Mouse (Mus musculus): ENCODE measurements at regions not wholly inside any gene's neighbourhood (a gene's known extent, or its start where the extent isn't known, plus 50 kb on each side); places are given as distances from the start of the nearest gene placed in this dataset.

DNA sequence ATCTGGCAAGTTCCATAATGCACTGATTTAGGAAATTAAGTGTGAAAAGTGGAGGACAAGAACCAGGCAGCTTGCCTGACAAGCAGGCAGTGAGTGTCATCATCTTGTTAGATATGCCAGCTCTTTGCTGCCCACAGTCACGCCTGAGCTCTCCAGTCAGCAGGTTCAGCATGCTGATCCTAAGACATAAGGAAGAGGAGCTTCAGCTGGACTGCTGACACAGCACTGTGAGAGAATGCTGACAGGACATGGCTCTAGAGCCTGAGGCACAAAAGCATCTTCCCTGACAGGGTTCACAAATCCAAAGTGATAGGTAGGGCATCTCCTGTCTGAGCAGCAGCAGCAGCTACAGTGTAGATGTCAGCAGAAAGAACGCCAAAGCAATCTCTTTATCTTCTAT lies 308.9 kb downstream of the Frk start:
- Histone ChIP-seq H3K9me3 (ENCODE audit: control insufficient read depth, low read length) (no peaks in the 10 kb centered on the region), H3K4me3 (ENCODE audit: control insufficient read depth in 1 of 2, insufficient read depth in 1 of 2, low read depth in 1 of 2, low read length in 2 of 2) (no peak overlapping the region), H3K36me3 (ENCODE audit: control insufficient read depth, insufficient read depth, low read length) (no peaks in the 10 kb centered on the region), H3K4me1 (ENCODE audit: control insufficient read depth in 2 of 2, insufficient read depth in 2 of 2, low read length in 2 of 2) (no peaks in the 10 kb centered on the region), H3K9ac (ENCODE audit: low read length) (no peak overlapping the region), H3K4me2 (ENCODE audit: low read length) (no peak overlapping the region), H3K27me3 (ENCODE audit: control insufficient read depth, insufficient read depth, low read length) (no peaks in the 10 kb centered on the region), H3K27ac (replicated peaks in 1 of 2; ENCODE audit: control insufficient read depth in 1 of 2, insufficient read depth in 1 of 2, low read depth in 2 of 2, low read length in 2 of 2) (no peak overlapping the region)
- WGBS, result 34% methylated on average over 2 of the region's 2 CpGs
- no peak for ATAC-seq (ENCODE audit: insufficient number of reproducible peaks, insufficient read depth, low FRiP score, low read depth)

GRCm38 (mm10) chr10:34811131-34811530 lies 327.9 kb downstream of the Frk start:
- ATAC-seq (ENCODE audit: insufficient number of reproducible peaks, insufficient read depth, low FRiP score, low read depth), result no peak
- Histone ChIP-seq H3K36me3 (ENCODE audit: control insufficient read depth, insufficient read depth, low read length) (no peaks in the 10 kb centered on the region), H3K4me1 (ENCODE audit: control insufficient read depth in 2 of 2, insufficient read depth in 2 of 2, low read length in 2 of 2) (no peaks in the 10 kb centered on the region), H3K27me3 (ENCODE audit: control insufficient read depth, insufficient read depth, low read length) (no peaks in the 10 kb centered on the region), H3K9me3 (ENCODE audit: control insufficient read depth, low read length) (no peaks in the 10 kb centered on the region), H3K27ac (replicated peaks in 1 of 2; ENCODE audit: control insufficient read depth in 1 of 2, insufficient read depth in 1 of 2, low read depth in 2 of 2, low read length in 2 of 2) (no peak overlapping the region), H3K4me2 (ENCODE audit: low read length) (no peak overlapping the region), H3K4me3 (ENCODE audit: control insufficient read depth in 1 of 2, insufficient read depth in 1 of 2, low read depth in 1 of 2, low read length in 2 of 2) (no peak overlapping the region), H3K9ac (ENCODE audit: low read length) (no peak overlapping the region)
- 73% methylated on average over 3 of the region's 3 CpGs for WGBS

- no peak overlapping the region for H3K27ac ChIP-seq (replicated peaks in 1 of 2; ENCODE audit: control insufficient read depth in 1 of 2, insufficient read depth in 1 of 2, low read depth in 2 of 2, low read length in 2 of 2)
- H3K9ac ChIP-seq (ENCODE audit: low read length), result no peak overlapping the region
- no peak overlapping the region for H3K4me3 ChIP-seq (ENCODE audit: control insufficient read depth in 1 of 2, insufficient read depth in 1 of 2, low read depth in 1 of 2, low read length in 2 of 2)
- no peaks in the 10 kb centered on the region for H3K36me3 ChIP-seq (ENCODE audit: control insufficient read depth, insufficient read depth, low read length)
- no peaks in the 10 kb centered on the region for H3K27me3 ChIP-seq (ENCODE audit: control insufficient read depth, insufficient read depth, low read length)
- no peaks in the 10 kb centered on the region for H3K4me1 ChIP-seq (ENCODE audit: control insufficient read depth in 2 of 2, insufficient read depth in 2 of 2, low read length in 2 of 2)
- H3K4me2 ChIP-seq (ENCODE audit: low read length), result no peak overlapping the region
- H3K9me3 ChIP-seq (ENCODE audit: control insufficient read depth, low read length), result no peaks in the 10 kb centered on the region
- ATAC-seq (ENCODE audit: insufficient number of reproducible peaks, insufficient read depth, low FRiP score, low read depth), result no peak
Measured at GRCm38 (mm10) chr10:34824121-34824520, 340.9 kb downstream of the Frk start.

- ATAC-seq (ENCODE audit: insufficient number of reproducible peaks, insufficient read depth, low FRiP score, low read depth), result no peak
- Histone ChIP-seq H3K4me2 (ENCODE audit: low read length) (no peak overlapping the region), H3K27ac (replicated peaks in 1 of 2; ENCODE audit: control insufficient read depth in 1 of 2, insufficient read depth in 1 of 2, low read depth in 2 of 2, low read length in 2 of 2) (no peak overlapping the region), H3K9ac (ENCODE audit: low read length) (no peak overlapping the region), H3K4me1 (ENCODE audit: control insufficient read depth in 2 of 2, insufficient read depth in 2 of 2, low read length in 2 of 2) (no peaks in the 10 kb centered on the region), H3K36me3 (ENCODE audit: control insufficient read depth, insufficient read depth, low read length) (no peaks in the 10 kb centered on the region), H3K4me3 (ENCODE audit: control insufficient read depth in 1 of 2, insufficient read depth in 1 of 2, low read depth in 1 of 2, low read length in 2 of 2) (no peak overlapping the region), H3K27me3 (ENCODE audit: control insufficient read depth, insufficient read depth, low read length) (no peaks in the 10 kb centered on the region), H3K9me3 (ENCODE audit: control insufficient read depth, low read length) (no peaks in the 10 kb centered on the region)
- 79% methylated on average over 3 of the region's 3 CpGs for WGBS
Measured at GRCm38 (mm10) chr10:34842015-34842504, 358.9 kb downstream of the Frk start.

DNA sequence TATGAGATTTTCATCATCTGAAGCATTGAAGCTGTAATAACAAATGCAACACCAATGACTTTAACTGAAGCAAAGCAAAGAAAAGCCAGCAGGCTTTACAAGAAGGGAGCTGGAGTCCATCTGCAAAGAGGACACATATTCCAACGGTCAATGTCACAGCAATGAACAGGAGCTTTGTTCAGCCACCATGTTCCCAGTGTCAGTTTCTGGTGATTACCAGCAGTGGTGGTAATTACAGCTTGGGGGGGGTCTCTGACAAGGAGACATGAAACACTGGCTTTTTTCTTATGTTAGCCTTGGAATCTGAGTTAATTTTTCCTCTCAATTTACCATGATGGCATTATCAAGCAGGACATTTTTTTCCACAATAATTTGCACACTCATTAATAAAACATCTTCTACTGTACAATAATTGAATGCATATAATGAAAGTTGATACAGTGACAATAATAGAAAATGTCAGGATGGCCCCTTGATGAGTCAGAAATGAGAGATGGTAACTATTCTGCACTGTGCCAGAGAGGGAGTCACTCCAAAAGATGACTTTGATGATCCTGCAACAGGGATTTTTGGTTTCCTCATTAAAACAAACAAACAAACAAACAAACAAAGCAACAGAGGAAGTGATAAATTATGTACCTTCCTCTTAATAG lies 373.4 kb downstream of the Frk start:
- WGBS, result 79% methylated on average over 1 of the region's 1 CpGs
- Histone ChIP-seq H3K4me1 (ENCODE audit: control insufficient read depth in 2 of 2, insufficient read depth in 2 of 2, low read length in 2 of 2) (no peaks in the 10 kb centered on the region), H3K9ac (ENCODE audit: low read length) (no peak overlapping the region), H3K4me3 (ENCODE audit: control insufficient read depth in 1 of 2, insufficient read depth in 1 of 2, low read depth in 1 of 2, low read length in 2 of 2) (no peak overlapping the region), H3K4me2 (ENCODE audit: low read length) (no peak overlapping the region), H3K9me3 (ENCODE audit: control insufficient read depth, low read length) (no peaks in the 10 kb centered on the region), H3K36me3 (ENCODE audit: control insufficient read depth, insufficient read depth, low read length) (no peaks in the 10 kb centered on the region), H3K27ac (replicated peaks in 1 of 2; ENCODE audit: control insufficient read depth in 1 of 2, insufficient read depth in 1 of 2, low read depth in 2 of 2, low read length in 2 of 2) (no peak overlapping the region), H3K27me3 (ENCODE audit: control insufficient read depth, insufficient read depth, low read length) (no peaks in the 10 kb centered on the region)
- no peak for ATAC-seq (ENCODE audit: insufficient number of reproducible peaks, insufficient read depth, low FRiP score, low read depth)

DNA sequence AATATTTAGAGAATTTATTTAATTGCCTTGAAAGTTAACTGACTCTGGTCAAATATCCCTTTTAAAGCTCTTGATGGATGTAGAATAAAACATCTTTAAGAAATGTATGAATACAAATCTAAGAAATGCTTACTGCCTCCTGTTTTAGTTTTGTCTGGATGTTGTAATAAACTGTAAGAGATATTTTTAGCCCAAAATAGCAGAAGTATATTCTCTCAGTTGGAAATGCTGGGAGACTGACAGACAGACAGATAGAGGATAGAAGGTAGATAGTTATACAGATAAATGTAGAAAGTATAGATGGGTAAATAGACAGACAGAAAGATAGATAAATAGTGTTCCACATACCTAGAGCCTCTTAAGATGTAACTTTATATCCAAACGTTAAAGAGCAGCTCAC lies 379.5 kb downstream of the Frk start:
- WGBS, result 57% methylated on average over 1 of the region's 1 CpGs
- Histone ChIP-seq H3K27ac (replicated peaks in 1 of 2; ENCODE audit: control insufficient read depth in 1 of 2, insufficient read depth in 1 of 2, low read depth in 2 of 2, low read length in 2 of 2) (no peak overlapping the region), H3K4me2 (ENCODE audit: low read length) (no peak overlapping the region), H3K9me3 (ENCODE audit: control insufficient read depth, low read length) (no peaks in the 10 kb centered on the region), H3K27me3 (ENCODE audit: control insufficient read depth, insufficient read depth, low read length) (no peaks in the 10 kb centered on the region), H3K36me3 (ENCODE audit: control insufficient read depth, insufficient read depth, low read length) (no peaks in the 10 kb centered on the region), H3K4me1 (ENCODE audit: control insufficient read depth in 2 of 2, insufficient read depth in 2 of 2, low read length in 2 of 2) (no peaks in the 10 kb centered on the region), H3K4me3 (ENCODE audit: control insufficient read depth in 1 of 2, insufficient read depth in 1 of 2, low read depth in 1 of 2, low read length in 2 of 2) (no peak overlapping the region), H3K9ac (ENCODE audit: low read length) (no peak overlapping the region)
- ATAC-seq (ENCODE audit: insufficient number of reproducible peaks, insufficient read depth, low FRiP score, low read depth), result no peak

DNA sequence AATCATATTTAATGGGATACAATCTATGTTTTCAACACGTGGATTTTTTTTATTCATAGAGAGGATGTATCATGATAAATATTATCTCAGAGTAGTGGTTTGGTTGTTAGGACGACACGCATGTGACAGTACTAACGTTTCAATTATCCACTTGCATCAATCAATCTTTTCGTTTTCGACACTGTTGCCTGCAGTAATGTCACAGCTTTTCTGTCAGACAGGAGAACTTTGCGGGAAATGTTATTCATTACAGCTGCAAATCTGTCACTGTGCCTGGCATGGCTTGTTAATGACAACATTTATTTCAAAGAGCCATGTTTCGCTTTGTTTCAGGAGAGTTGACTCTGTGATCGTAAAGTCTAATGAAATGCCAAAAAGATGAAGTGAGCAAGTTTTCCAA lies 388.7 kb downstream of the Frk start:
- H3K9me3 ChIP-seq (ENCODE audit: control insufficient read depth, low read length), result no peaks in the 10 kb centered on the region
- H3K27ac ChIP-seq (replicated peaks in 1 of 2; ENCODE audit: control insufficient read depth in 1 of 2, insufficient read depth in 1 of 2, low read depth in 2 of 2, low read length in 2 of 2), result no peak overlapping the region
- ATAC-seq (ENCODE audit: insufficient number of reproducible peaks, insufficient read depth, low FRiP score, low read depth), result no peak
- H3K4me1 ChIP-seq (ENCODE audit: control insufficient read depth in 2 of 2, insufficient read depth in 2 of 2, low read length in 2 of 2), result no peaks in the 10 kb centered on the region
- WGBS, result 76% methylated on average over 9 of the region's 9 CpGs
- H3K9ac ChIP-seq (ENCODE audit: low read length), result no peak overlapping the region
- H3K27me3 ChIP-seq (ENCODE audit: control insufficient read depth, insufficient read depth, low read length), result no peaks in the 10 kb centered on the region
- no peaks in the 10 kb centered on the region for H3K36me3 ChIP-seq (ENCODE audit: control insufficient read depth, insufficient read depth, low read length)
- no peak overlapping the region for H3K4me3 ChIP-seq (ENCODE audit: control insufficient read depth in 1 of 2, insufficient read depth in 1 of 2, low read depth in 1 of 2, low read length in 2 of 2)
- H3K4me2 ChIP-seq (ENCODE audit: low read length), result no peak overlapping the region

- no peak for ATAC-seq (ENCODE audit: insufficient number of reproducible peaks, insufficient read depth, low FRiP score, low read depth)
- Histone ChIP-seq H3K9ac (ENCODE audit: low read length) (no peak overlapping the region), H3K4me3 (ENCODE audit: control insufficient read depth in 1 of 2, insufficient read depth in 1 of 2, low read depth in 1 of 2, low read length in 2 of 2) (no peak overlapping the region), H3K4me2 (ENCODE audit: low read length) (no peak overlapping the region), H3K4me1 (ENCODE audit: control insufficient read depth in 2 of 2, insufficient read depth in 2 of 2, low read length in 2 of 2) (no peaks in the 10 kb centered on the region), H3K36me3 (ENCODE audit: control insufficient read depth, insufficient read depth, low read length) (no peaks in the 10 kb centered on the region), H3K27me3 (ENCODE audit: control insufficient read depth, insufficient read depth, low read length) (no peaks in the 10 kb centered on the region), H3K27ac (replicated peaks in 1 of 2; ENCODE audit: control insufficient read depth in 1 of 2, insufficient read depth in 1 of 2, low read depth in 2 of 2, low read length in 2 of 2) (no peak overlapping the region), H3K9me3 (ENCODE audit: control insufficient read depth, low read length) (no peaks in the 10 kb centered on the region)
- 75% methylated on average over 3 of the region's 3 CpGs for WGBS
Measured at GRCm38 (mm10) chr10:34878511-34878910, 395.3 kb downstream of the Frk start.
